Mouse (Mus musculus) cerebellum, adult 2 months (tissue): Measurements from ENCODE around the gene Pttg1ip.

Experiments
- CTCF ChIP-seq: fragments of 200-500 bp; IDR thresholded peaks from 2 replicates; pipeline ENCODE4 v1.5.1; 2011; ENCODE audit warnings: low read depth, mild to moderate bottlenecking, control low read depth, low read length, moderate library complexity, borderline replicate concordance; ENCODE audit not compliant: insufficient read depth
- POLR2A ChIP-seq: fragments of 200-500 bp; IDR thresholded peaks from 2 replicates; pipeline ENCODE4 v1.6.1; 2011; ENCODE audit warnings: low read length, control low read depth, borderline replicate concordance; ENCODE audit not compliant: insufficient read depth

GRCm38 (mm10) chr10:77634016-77634415, 52.5 kb downstream of the Pttg1ip start:
- no peak for TF ChIP-seq CTCF
- no peak for TF ChIP-seq POLR2A
